ENCODE assay signal across 8 mouse cellular contexts in the genomic region with DNA sequence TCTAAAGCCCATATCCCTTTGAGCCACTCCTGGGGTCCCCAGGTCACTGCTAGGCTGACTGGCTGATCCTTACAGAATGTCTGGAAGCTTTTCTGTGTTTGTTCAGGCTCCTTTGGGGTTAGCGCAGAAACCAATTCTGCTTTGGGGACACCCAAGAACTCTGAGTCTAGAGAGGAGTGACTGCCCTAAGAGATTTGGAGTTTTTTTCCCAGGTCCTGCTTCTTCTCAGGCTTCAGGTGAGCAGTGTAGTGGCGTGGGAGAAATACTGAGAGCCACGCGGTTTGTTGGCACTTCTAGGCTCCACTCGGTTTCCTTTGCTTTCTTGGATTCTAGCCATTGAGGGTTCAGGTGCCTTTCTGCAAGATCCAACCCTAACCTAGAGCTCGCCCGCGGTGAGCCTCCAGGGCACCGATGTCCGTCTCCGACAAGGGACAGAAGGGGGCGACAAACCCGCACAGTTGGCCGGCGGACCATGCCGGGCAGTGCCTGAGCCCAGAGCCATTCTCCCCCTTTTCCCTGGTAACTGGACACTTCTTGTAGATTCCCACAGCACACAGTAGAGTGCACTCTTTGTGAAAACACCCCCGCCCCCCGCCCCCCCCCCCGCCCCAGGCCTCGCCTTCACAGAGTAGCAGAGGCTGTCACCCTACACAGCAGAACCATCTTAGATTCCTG.
DNase-seq lines count a peak whose midpoint lies in the region; ATAC-seq and TF ChIP-seq lines count a peak whose summit lies in the region.

No protein-coding gene starts in this region.

- peak overlapping the region; percentile 6; the same call in 1 of the 2 replicates for H3K4me2 ChIP-seq in lung, embryonic 15.5 days

- TF ChIP-seq CTCF in G1E (IDR thresholded peaks at IDR 0.05; ENCODE audit: low read depth, low read length), result peak; percentile 23; the same call in 1 of the 2 replicates
- TF ChIP-seq CTCF in thymus, adult 2 months (IDR thresholded peaks at IDR 0.05; ENCODE audit: borderline replicate concordance, control insufficient read depth, extremely low read depth, insufficient read depth, low read length, poor library complexity), result peak; percentile 86

- H3K9ac ChIP-seq in lung, embryonic 15.5 days, result peak overlapping the region; percentile 13; the same call in 1 of the 2 replicates

- peaks cover 22% of the 10 kb centered on the region for H3K27me3 ChIP-seq in G1E (ENCODE audit: insufficient read depth, low read length)
- H3K27me3 ChIP-seq in lung, embryonic 15.5 days, result no peaks in the 10 kb centered on the region
- no peaks in the 10 kb centered on the region for H3K27me3 ChIP-seq in thymus, adult 2 months (ENCODE audit: control insufficient read depth, insufficient read depth, low read length)

- H3K4me1 ChIP-seq in G1E (ENCODE audit: insufficient read depth, low read depth, low read length), result peaks cover 15% of the 10 kb centered on the region; the same call in 1 of the 2 replicates
- peaks cover 12% of the 10 kb centered on the region for H3K4me1 ChIP-seq in lung, embryonic 15.5 days
- peaks cover 5% of the 10 kb centered on the region for H3K4me1 ChIP-seq in thymus, adult 2 months (replicated peaks; ENCODE audit: control insufficient read depth, insufficient read depth, low read length)

- H3K9me3 ChIP-seq in G1E (replicated peaks), result peaks cover 2% of the 10 kb centered on the region
- no peaks in the 10 kb centered on the region for H3K9me3 ChIP-seq in lung, embryonic 15.5 days

- TF ChIP-seq POLR2A in thymus, adult 2 months (IDR thresholded peaks at IDR 0.05; ENCODE audit: control insufficient read depth, extremely low read depth, insufficient read depth, low read length, poor library complexity), result no peak

- DNase-seq in G1E (ENCODE audit: low spot score), result peak; percentile 18
- DNase-seq in cerebellum, adult 9-10 months, result peak; percentile 61
- peak; percentile 90 for DNase-seq in forelimb bud, embryonic 11.5 days (ENCODE audit: low read depth, low spot score)
- DNase-seq in heart, postnatal 4 days, result peak; percentile 93
- peak; percentile 65 for DNase-seq in layer of hippocampus, adult 9-11 months
- DNase-seq in ovary, adult 18-20 months (ENCODE audit: low spot score), result peak; percentile 54
- peak; percentile 84 for DNase-seq in thymus, adult 2 months

- no peak overlapping the region for H3K4me3 ChIP-seq in G1E (ENCODE audit: low read depth, low read length)
- no peak overlapping the region for H3K4me3 ChIP-seq in lung, embryonic 15.5 days
- no peak overlapping the region for H3K4me3 ChIP-seq in thymus, adult 2 months (ENCODE audit: control insufficient read depth, insufficient read depth, low read length)

- no peak overlapping the region for H3K27ac ChIP-seq in lung, embryonic 15.5 days
- H3K27ac ChIP-seq in thymus, adult 2 months (ENCODE audit: control insufficient read depth, insufficient read depth, low read length), result peak overlapping the region; percentile 50; the same call in 1 of the 2 replicates

- ATAC-seq in G1E (ENCODE audit: extremely low read depth, insufficient number of reproducible peaks, low FRiP score, poor library complexity, severe bottlenecking), result peak; percentile 60; the same call in 1 of the 2 replicates
- peak; percentile 90 for ATAC-seq in lung, embryonic 15.5 days (ENCODE audit: borderline replicate concordance, extremely low read depth, low FRiP score, low TSS enrichment)

- no peaks in the 10 kb centered on the region for H3K36me3 ChIP-seq in G1E (replicated peaks)
- no peaks in the 10 kb centered on the region for H3K36me3 ChIP-seq in lung, embryonic 15.5 days
- H3K36me3 ChIP-seq in thymus, adult 2 months (ENCODE audit: control insufficient read depth, insufficient read depth, low read length), result no peaks in the 10 kb centered on the region

- 4% methylated on average over 19 of the region's 20 CpGs for WGBS in lung, embryonic 15.5 days
- WGBS in thymus, adult 2 months, result 8% methylated on average over 20 of the region's 20 CpGs

Comparison
In these comparisons a context has a peak if more than half of its experiments do, and no peak if none do; other contexts are left out.
1. DNase-seq: peak in every context shown above with its lines; median percentile 93 in heart, postnatal 4 days; 90 in forelimb bud, embryonic 11.5 days; 84 in thymus, adult 2 months; 65 in layer of hippocampus, adult 9-11 months; 61 in cerebellum, adult 9-10 months; 54 in ovary, adult 18-20 months; 18 in G1E.